Mouse (Mus musculus): ENCODE data around the gene Leng9. TPM values are rescaled to one million over a fixed set of nuclear protein-coding genes. Genes with fewer than 3 reads are reported as not detected.
A peak's percentile ranks its signal among the peaks of the same experiment; 100 is the strongest.

Leng9 gene
- polyA plus RNA-seq, 1 experiment from 2014 or later: 1.8 TPM

- Histone ChIP-seq H3K4me3 (no peak overlapping the region), H3K4me1 (peaks cover 13% of the 10 kb centered on the region), H3K36me3 (peaks cover 86% of the 10 kb centered on the region), H3K27ac (no peak overlapping the region), H3K9me3 (peaks cover 3% of the 10 kb centered on the region; the same call in 1 of the 2 replicates), H3K27me3 (ENCODE audit: insufficient read depth, poor library complexity, severe bottlenecking) (no peaks in the 10 kb centered on the region)
- WGBS: 95% methylated on average over 6 of the region's 6 CpGs
- peak; percentile 75 for DNase-seq (ENCODE audit: low spot score)
Measured at GRCm38 (mm10) chr7:4141648-4142325, 8.4 kb downstream of the Leng9 start.

GRCm38 (mm10) chr7:4139391-4139790 lies 10.8 kb downstream of the Leng9 start:
- peaks cover 3% of the 10 kb centered on the region; the same call in 1 of the 2 replicates for H3K9me3 ChIP-seq
- H3K27ac ChIP-seq: no peak overlapping the region
- H3K4me3 ChIP-seq: no peak overlapping the region
- peak; percentile 55 for DNase-seq (ENCODE audit: low spot score)
- H3K4me1 ChIP-seq: peaks cover 13% of the 10 kb centered on the region
- peaks cover 62% of the 10 kb centered on the region for H3K36me3 ChIP-seq
- 91% methylated on average over 5 of the region's 5 CpGs for WGBS
- no peaks in the 10 kb centered on the region for H3K27me3 ChIP-seq (ENCODE audit: insufficient read depth, poor library complexity, severe bottlenecking)

GRCm38 (mm10) chr7:4138671-4139070 lies 11.5 kb downstream of the Leng9 start:
- 94% methylated on average over 7 of the region's 7 CpGs for WGBS
- no peaks in the 10 kb centered on the region for H3K27me3 ChIP-seq (ENCODE audit: insufficient read depth, poor library complexity, severe bottlenecking)
- H3K4me3 ChIP-seq: no peak overlapping the region
- H3K36me3 ChIP-seq: peaks cover 54% of the 10 kb centered on the region
- peaks cover 13% of the 10 kb centered on the region for H3K4me1 ChIP-seq
- peaks cover 3% of the 10 kb centered on the region; the same call in 1 of the 2 replicates for H3K9me3 ChIP-seq
- peak; percentile 68 for DNase-seq (ENCODE audit: low spot score)
- H3K27ac ChIP-seq: no peak overlapping the region

- 95% methylated on average over 2 of the region's 2 CpGs for WGBS
- Histone ChIP-seq H3K4me1 (peaks cover 13% of the 10 kb centered on the region), H3K27ac (no peak overlapping the region), H3K27me3 (ENCODE audit: insufficient read depth, poor library complexity, severe bottlenecking) (no peaks in the 10 kb centered on the region), H3K36me3 (peaks cover 49% of the 10 kb centered on the region), H3K4me3 (peak overlapping the region; percentile 85), H3K9me3 (peaks cover 3% of the 10 kb centered on the region; the same call in 1 of the 2 replicates)
- peak; percentile 56 for DNase-seq (ENCODE audit: low spot score)
Measured at GRCm38 (mm10) chr7:4138181-4138580, 12.0 kb downstream of the Leng9 start.

- Histone ChIP-seq H3K27ac (peak overlapping the region; percentile 96), H3K4me1 (peaks cover 13% of the 10 kb centered on the region), H3K4me3 (peak overlapping the region; percentile 85), H3K27me3 (ENCODE audit: insufficient read depth, poor library complexity, severe bottlenecking) (no peaks in the 10 kb centered on the region), H3K36me3 (peaks cover 45% of the 10 kb centered on the region), H3K9me3 (peaks cover 3% of the 10 kb centered on the region; the same call in 1 of the 2 replicates)
- DNase-seq (ENCODE audit: low spot score): peak; percentile 20
- WGBS: 57% methylated on average over 3 of the region's 3 CpGs
Measured at GRCm38 (mm10) chr7:4137746-4138145, 12.4 kb downstream of the Leng9 start.

- 0% methylated on average over 75 of the region's 78 CpGs for WGBS
- Histone ChIP-seq H3K4me3 (peak within 1 kb of the TSS; percentile 85), H3K4me1 (peaks cover 13% of the 10 kb centered on the region), H3K9me3 (peaks cover 3% of the 10 kb centered on the region; the same call in 1 of the 2 replicates), H3K36me3 (peaks cover 37% of the 10 kb centered on the region), H3K27me3 (ENCODE audit: insufficient read depth, poor library complexity, severe bottlenecking) (no peaks in the 10 kb centered on the region), H3K27ac (peak within 1 kb of the TSS; percentile 96)
- peak; percentile 99 for DNase-seq (ENCODE audit: low spot score)
Measured at GRCm38 (mm10) chr7:4136771-4137531, 13.2 kb downstream of the Leng9 start, which contains the start of gene Leng8. Leng8 (plus strand) TSS chr7:4137039.

- no peak for DNase-seq (ENCODE audit: low spot score)
Measured at GRCm38 (mm10) chr7:4136404-4136770, 13.8 kb downstream of the Leng9 start.

GRCm38 (mm10) chr7:4134911-4135310 lies 15.3 kb downstream of the Leng9 start:
- Histone ChIP-seq H3K4me1 (peaks cover 18% of the 10 kb centered on the region), H3K36me3 (peaks cover 17% of the 10 kb centered on the region), H3K9me3 (peaks cover 3% of the 10 kb centered on the region; the same call in 1 of the 2 replicates), H3K27ac (no peak overlapping the region), H3K4me3 (no peak overlapping the region), H3K27me3 (ENCODE audit: insufficient read depth, poor library complexity, severe bottlenecking) (no peaks in the 10 kb centered on the region)
- 89% methylated on average over 5 of the region's 5 CpGs for WGBS
- peak; percentile 61 for DNase-seq (ENCODE audit: low spot score)

More at GRCm38 (mm10) chr7:4136404-4136770, 13.8 kb downstream of the Leng9 start:
- WGBS: under 1% methylated on average over 16 of the region's 16 CpGs
- H3K27me3 ChIP-seq (ENCODE audit: insufficient read depth, poor library complexity, severe bottlenecking): no peaks in the 10 kb centered on the region
- H3K9me3 ChIP-seq: peaks cover 3% of the 10 kb centered on the region; the same call in 1 of the 2 replicates
- H3K36me3 ChIP-seq: peaks cover 32% of the 10 kb centered on the region
- H3K4me3 ChIP-seq: peak overlapping the region; percentile 85
- peak overlapping the region; percentile 96 for H3K27ac ChIP-seq
- H3K4me1 ChIP-seq: peaks cover 16% of the 10 kb centered on the region

- H3K27ac ChIP-seq: no peak overlapping the region
- peaks cover 14% of the 10 kb centered on the region for H3K4me1 ChIP-seq
- H3K36me3 ChIP-seq: no peaks in the 10 kb centered on the region
- peaks cover 3% of the 10 kb centered on the region; the same call in 1 of the 2 replicates for H3K9me3 ChIP-seq
- no peak overlapping the region for H3K4me3 ChIP-seq
- WGBS: 71% methylated on average over 6 of the region's 7 CpGs
- no peaks in the 10 kb centered on the region for H3K27me3 ChIP-seq (ENCODE audit: insufficient read depth, poor library complexity, severe bottlenecking)
- DNase-seq (ENCODE audit: low spot score): no peak
Measured at GRCm38 (mm10) chr7:4132998-4133397, 17.2 kb downstream of the Leng9 start.

- H3K27me3 ChIP-seq (ENCODE audit: insufficient read depth, poor library complexity, severe bottlenecking): no peaks in the 10 kb centered on the region
- 95% methylated on average over 3 of the region's 3 CpGs for WGBS
- H3K36me3 ChIP-seq: no peaks in the 10 kb centered on the region
Measured at GRCm38 (mm10) chr7:4132581-4132980, 17.6 kb downstream of the Leng9 start.

GRCm38 (mm10) chr7:4131964-4132363 lies 18.2 kb downstream of the Leng9 start:
- Histone ChIP-seq H3K36me3 (no peaks in the 10 kb centered on the region), H3K4me3 (no peak overlapping the region), H3K4me1 (peaks cover 8% of the 10 kb centered on the region), H3K9me3 (no peaks in the 10 kb centered on the region; the same call in 1 of the 2 replicates), H3K27ac (no peak overlapping the region), H3K27me3 (ENCODE audit: insufficient read depth, poor library complexity, severe bottlenecking) (no peaks in the 10 kb centered on the region)
- 83% methylated on average over 8 of the region's 8 CpGs for WGBS
- DNase-seq (ENCODE audit: low spot score): no peak

More at GRCm38 (mm10) chr7:4132581-4132980, 17.6 kb downstream of the Leng9 start:
- Histone ChIP-seq H3K9me3 (peaks cover 3% of the 10 kb centered on the region; the same call in 1 of the 2 replicates), H3K4me3 (no peak overlapping the region), H3K4me1 (peaks cover 10% of the 10 kb centered on the region), H3K27ac (no peak overlapping the region)
- no peak for DNase-seq (ENCODE audit: low spot score)

GRCm38 (mm10) chr7:4130686-4131452 lies 19.3 kb downstream of the Leng9 start:
- Histone ChIP-seq H3K4me3 (peak overlapping the region; percentile 18; the same call in 1 of the 2 replicates), H3K36me3 (no peaks in the 10 kb centered on the region), H3K9me3 (no peaks in the 10 kb centered on the region; the same call in 1 of the 2 replicates), H3K4me1 (peaks cover 8% of the 10 kb centered on the region), H3K27me3 (ENCODE audit: insufficient read depth, poor library complexity, severe bottlenecking) (no peaks in the 10 kb centered on the region), H3K27ac (no peak overlapping the region)
- peak; percentile 88 for DNase-seq (ENCODE audit: low spot score)
- 41% methylated on average over 13 of the region's 13 CpGs for whole genome bisulfite sequencing

All from heart, embryonic 10.5 days (tissue).